Mouse (Mus musculus): ENCODE data around the gene Mier3. TPM values are rescaled to one million over a fixed set of nuclear protein-coding genes. Genes with fewer than 3 reads are reported as not detected.

Gene Mier3
- polyA plus RNA-seq, 1 experiment: 0.22 TPM

DNA sequence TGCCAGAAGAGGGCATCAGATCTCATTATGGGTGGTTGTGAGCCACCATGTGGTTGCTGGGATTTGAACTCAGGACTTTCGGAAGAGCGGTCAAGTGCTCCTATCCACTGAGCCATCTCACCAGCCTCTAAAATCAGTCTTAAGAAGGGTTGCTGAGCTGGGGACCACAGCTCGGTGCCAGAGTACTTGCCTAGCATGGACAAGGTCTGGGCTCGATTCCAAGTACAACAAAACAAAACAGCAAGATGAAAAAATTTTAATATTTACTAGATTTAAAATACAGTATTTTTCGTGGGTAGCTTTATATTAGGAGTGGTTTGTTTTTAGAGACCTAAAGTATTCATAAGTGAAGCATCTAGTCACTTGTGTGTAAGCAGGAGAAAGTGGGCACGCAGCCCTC, 72.5 kb downstream of the Mier3 start:
- no peak for TF ChIP-seq TAL1 (IDR thresholded peaks at IDR 0.05; ENCODE audit: low read length)
- no peak for TF ChIP-seq GATA1 (IDR thresholded peaks at IDR 0.05; ENCODE audit: low read length)

DNA sequence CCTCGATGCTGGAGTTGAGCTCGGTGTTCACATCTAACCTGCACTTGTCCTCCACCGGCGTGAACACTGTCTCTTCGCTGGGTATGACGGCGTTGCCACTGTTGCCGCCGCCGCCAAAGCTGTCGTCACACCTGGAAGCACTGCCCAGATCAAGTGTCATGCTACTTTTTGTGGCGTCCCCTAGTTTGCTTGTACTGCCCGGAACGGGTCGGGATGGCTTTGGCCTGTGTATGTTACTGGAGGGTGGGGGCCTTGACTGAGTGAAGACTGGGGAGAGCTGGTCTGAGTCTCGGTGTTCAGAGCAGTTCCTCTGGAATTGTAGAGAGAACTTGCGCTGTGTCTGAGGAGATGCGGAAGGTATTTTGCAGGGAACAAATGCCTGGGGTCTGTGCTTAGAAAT, 74.6 kb downstream of the Mier3 start:
- TF ChIP-seq GATA1 (IDR thresholded peaks at IDR 0.05; ENCODE audit: low read length): no peak
- no peak for TF ChIP-seq TAL1 (IDR thresholded peaks at IDR 0.05; ENCODE audit: low read length)
- Histone ChIP-seq H3K4me3 (replicated peaks) (no peak overlapping the region), H3K36me3 (ENCODE audit: control insufficient read depth) (peaks cover 97% of the 10 kb centered on the region), H3K27me3 (ENCODE audit: control insufficient read depth) (no peaks in the 10 kb centered on the region), H3K9me3 (ENCODE audit: control insufficient read depth, low read length) (peaks cover 8% of the 10 kb centered on the region), H3K4me1 (ENCODE audit: control insufficient read depth) (no peaks in the 10 kb centered on the region)

More for the DNA sequence above, 72.5 kb downstream of the Mier3 start:
- no peak overlapping the region for H3K4me3 ChIP-seq (replicated peaks)
- no peaks in the 10 kb centered on the region for H3K27me3 ChIP-seq (ENCODE audit: control insufficient read depth)
- peaks cover 6% of the 10 kb centered on the region for H3K4me1 ChIP-seq (ENCODE audit: control insufficient read depth)
- H3K9me3 ChIP-seq (ENCODE audit: control insufficient read depth, low read length): peaks cover 8% of the 10 kb centered on the region
- H3K36me3 ChIP-seq (ENCODE audit: control insufficient read depth): peaks cover 97% of the 10 kb centered on the region

DNA sequence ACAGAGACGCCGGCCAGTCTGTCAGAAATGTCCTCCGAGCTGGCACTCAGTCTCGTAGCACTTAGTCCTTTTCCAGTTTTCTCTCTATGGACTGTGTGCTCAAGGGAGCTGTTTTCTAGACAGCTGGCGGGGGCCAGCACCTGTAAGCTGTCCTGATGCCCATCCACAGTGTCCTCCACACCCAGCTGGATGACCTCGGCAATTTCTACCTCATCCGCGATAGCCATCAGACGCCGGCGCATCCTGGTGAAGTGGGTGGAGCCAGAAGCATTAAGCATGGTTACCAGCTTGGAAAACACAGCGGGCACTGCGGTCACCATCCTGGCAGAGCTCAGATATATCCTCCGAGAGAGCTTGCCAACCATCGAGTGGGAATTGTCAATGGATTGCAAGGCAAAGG, 75.2 kb downstream of the Mier3 start:
- H3K4me3 ChIP-seq (replicated peaks): no peak overlapping the region
- H3K4me1 ChIP-seq (ENCODE audit: control insufficient read depth): no peaks in the 10 kb centered on the region
- H3K36me3 ChIP-seq (ENCODE audit: control insufficient read depth): peaks cover 97% of the 10 kb centered on the region
- H3K9me3 ChIP-seq (ENCODE audit: control insufficient read depth, low read length): peaks cover 8% of the 10 kb centered on the region
- TF ChIP-seq GATA1 (IDR thresholded peaks at IDR 0.05; ENCODE audit: low read length) (no peak), TAL1 (IDR thresholded peaks at IDR 0.05; ENCODE audit: low read length) (no peak)
- H3K27me3 ChIP-seq (ENCODE audit: control insufficient read depth): no peaks in the 10 kb centered on the region

DNA sequence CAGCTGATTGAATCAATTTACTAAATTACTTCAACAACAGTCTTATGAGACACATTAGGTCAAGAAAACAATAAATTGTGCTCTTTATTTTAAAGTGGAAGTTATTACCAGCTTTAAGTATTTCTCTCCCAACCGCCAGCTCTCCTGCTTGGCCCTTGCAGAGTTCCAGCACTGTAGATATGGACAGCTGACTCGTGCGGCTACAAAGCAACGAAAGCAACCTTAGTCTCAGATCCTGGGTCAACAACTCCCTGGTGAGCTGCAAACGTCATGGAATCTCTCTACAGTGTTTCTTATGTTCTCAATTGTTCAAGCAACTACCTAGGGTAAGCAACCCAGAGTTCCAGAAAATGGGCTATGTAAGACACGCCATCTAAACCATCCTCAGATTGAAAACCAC, 76.2 kb downstream of the Mier3 start:
- no peak overlapping the region for H3K4me3 ChIP-seq (replicated peaks)
- peaks cover 97% of the 10 kb centered on the region for H3K36me3 ChIP-seq (ENCODE audit: control insufficient read depth)
- H3K4me1 ChIP-seq (ENCODE audit: control insufficient read depth): no peaks in the 10 kb centered on the region
- H3K9me3 ChIP-seq (ENCODE audit: control insufficient read depth, low read length): peaks cover 8% of the 10 kb centered on the region
- TF ChIP-seq GATA1 (IDR thresholded peaks at IDR 0.05; ENCODE audit: low read length): no peak
- TF ChIP-seq TAL1 (IDR thresholded peaks at IDR 0.05; ENCODE audit: low read length): no peak
- no peaks in the 10 kb centered on the region for H3K27me3 ChIP-seq (ENCODE audit: control insufficient read depth)

DNA sequence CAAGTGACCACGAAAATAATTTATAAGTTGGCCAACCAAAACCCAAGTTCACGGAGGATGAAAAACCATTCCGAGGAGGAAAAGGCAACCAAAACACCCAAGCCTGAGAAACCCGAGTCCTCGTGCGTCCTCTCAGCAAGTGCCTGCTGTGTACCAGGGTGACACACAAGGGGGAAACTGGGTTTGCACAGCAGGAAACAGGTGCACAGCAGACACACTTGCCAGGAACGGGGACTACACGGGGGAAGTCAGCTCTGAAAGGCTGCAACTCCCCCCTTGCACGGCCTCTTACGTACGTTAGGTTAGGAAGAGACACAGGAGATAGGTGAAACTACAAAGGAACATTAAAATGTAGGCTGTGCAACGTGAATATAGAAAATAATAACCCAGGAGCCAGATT, 81.7 kb downstream of the Mier3 start:
- Histone ChIP-seq H3K36me3 (ENCODE audit: control insufficient read depth) (peaks cover 98% of the 10 kb centered on the region), H3K9me3 (ENCODE audit: control insufficient read depth, low read length) (no peaks in the 10 kb centered on the region), H3K4me1 (ENCODE audit: control insufficient read depth) (no peaks in the 10 kb centered on the region), H3K4me3 (replicated peaks) (no peak overlapping the region), H3K27me3 (ENCODE audit: control insufficient read depth) (no peaks in the 10 kb centered on the region)
- TF ChIP-seq GATA1 (IDR thresholded peaks at IDR 0.05; ENCODE audit: low read length) (no peak), TAL1 (IDR thresholded peaks at IDR 0.05; ENCODE audit: low read length) (no peak)

Other genes with a start within 250 kb of the Mier3 start
- gene Gpbp1, start 190.9 kb upstream of the Mier3 start, polyA plus RNA-seq (2012): 0.45 and 0.73 TPM in 2 replicates
- not detected in 2 replicates for gene Gm49496, start 131.0 kb upstream of the Mier3 start, polyA plus RNA-seq (2012)
- not detected in 2 replicates for gene Gm10198, start 88.2 kb upstream of the Mier3 start, polyA plus RNA-seq (2012)
- 1.5 and 2.1 TPM in 2 replicates for gene Map3k1, start 128.0 kb downstream of the Mier3 start, polyA plus RNA-seq (2012)